Mouse (Mus musculus): ENCODE results near the gene Metap1d.

DNA sequence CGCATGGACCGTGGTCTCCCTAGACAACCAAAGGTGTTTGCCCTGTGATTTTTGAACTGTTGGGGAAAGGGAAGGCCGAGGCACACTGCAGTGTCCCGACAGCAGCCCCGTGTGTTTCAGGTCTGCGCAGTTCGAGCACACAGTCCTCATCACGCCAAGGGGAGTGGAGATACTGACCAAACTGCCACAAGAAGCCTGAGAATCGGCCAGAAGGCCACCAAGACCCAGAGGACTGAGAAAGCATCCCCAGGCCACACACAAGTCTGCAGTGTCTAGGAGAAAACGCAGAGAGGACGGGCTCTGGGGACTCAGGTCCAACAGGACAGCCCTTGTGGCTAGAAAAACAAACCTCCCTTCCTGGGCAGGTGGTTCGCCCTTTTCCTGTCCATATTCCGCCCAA is 71.7 kb downstream of the Metap1d start:
- TF ChIP-seq CTCF (IDR thresholded peaks at IDR 0.05 in 2 of 3, conservative IDR thresholded peaks at IDR 0.05 in 1 of 3; ENCODE audit: control insufficient read depth in 1 of 3, insufficient read depth in 1 of 3, low read depth in 2 of 3, low read length in 3 of 3, poor library complexity in 1 of 3, severe bottlenecking in 1 of 3), result no peak
- no peak for TF ChIP-seq POLR2A (IDR thresholded peaks at IDR 0.05; ENCODE audit: control insufficient read depth in 1 of 2, insufficient read depth in 1 of 2, low read depth in 1 of 2, low read length in 2 of 2, poor library complexity in 1 of 2)
- TF ChIP-seq TAL1 (IDR thresholded peaks at IDR 0.05; ENCODE audit: low read length), result no peak
- no peak for TF ChIP-seq E2F4 (IDR thresholded peaks at IDR 0.05; ENCODE audit: borderline replicate concordance, low read depth, low read length)
- TF ChIP-seq ELF1 (IDR thresholded peaks at IDR 0.05; ENCODE audit: low read depth, low read length), result no peak
- TF ChIP-seq TBP (IDR thresholded peaks at IDR 0.05; ENCODE audit: low read depth, low read length), result no peak
- no peak for TF ChIP-seq MYC (IDR thresholded peaks at IDR 0.05; ENCODE audit: low read depth, low read length)
- no peak for TF ChIP-seq KAT2A (conservative IDR thresholded peaks at IDR 0.05; ENCODE audit: low read depth, low read length)

All from MEL (cell line).